Mouse (Mus musculus) liver, embryonic 11.5 days (tissue): ENCODE data around the gene Phactr2. TPM values are rescaled to one million over a fixed set of nuclear protein-coding genes. Genes with fewer than 3 reads are reported as not detected.
A peak's percentile ranks its signal among the peaks of the same experiment; 100 is the strongest.

ENCODE experiments used
- ATAC-seq: fragments of 200-750 bp; cut with Nextera tagmentation; replicated peaks from 2 replicates; pipeline ENCODE4 v1.8.0; 2017; ENCODE audit warnings: moderate number of reproducible peaks, mild to moderate bottlenecking, moderate TSS enrichment, moderate library complexity; ENCODE audit not compliant: low FRiP score
- DNase-seq: peaks from one replicate; pipeline ENCODE4 v3.0.0-alpha.2; 2017; ENCODE audit warnings: low spot score
- H3K27ac ChIP-seq: fragments of 300-500 bp; sonication (generic); 2 replicates; pipeline ENCODE4 v1.5.1; 2014; ENCODE audit warnings: mild to moderate bottlenecking, low read depth, low read length, control low read depth
- H3K27me3 ChIP-seq: fragments of 300-500 bp; sonication (generic); replicated peaks from 2 replicates; pipeline ENCODE4 v1.6.1; 2014; ENCODE audit warnings: low read length, mixed read lengths; ENCODE audit not compliant: control insufficient read depth, insufficient read depth
- H3K36me3 ChIP-seq: fragments of 300-500 bp; sonication (generic); 2 replicates; pipeline ENCODE4 v1.6.1; 2014; ENCODE audit warnings: mild to moderate bottlenecking, low read length, moderate library complexity, mixed read lengths; ENCODE audit not compliant: control insufficient read depth, insufficient read depth
- H3K4me1 ChIP-seq: fragments of 300-500 bp; sonication (generic); replicated peaks from 2 replicates; pipeline ENCODE4 v1.6.1; 2014; ENCODE audit warnings: low read length, mixed read lengths; ENCODE audit not compliant: control insufficient read depth, insufficient read depth
- H3K4me2 ChIP-seq: fragments of 300-500 bp; sonication (generic); 2 replicates; pipeline ENCODE4 v1.6.1; 2014; ENCODE audit warnings: mild to moderate bottlenecking, control low read depth, moderate library complexity
- H3K4me3 ChIP-seq: fragments of 300-500 bp; sonication (generic); 2 replicates; pipeline ENCODE4 v1.5.1; 2014; ENCODE audit warnings: low read depth, low read length, control low read depth
- H3K9ac ChIP-seq: fragments of 300-500 bp; sonication (generic); 2 replicates; pipeline ENCODE4 v1.6.1; 2014; ENCODE audit warnings: low read depth, low read length, control low read depth
- H3K9me3 ChIP-seq: fragments of 300-500 bp; sonication (generic); 2 replicates; pipeline ENCODE4 v1.6.1; 2016; ENCODE audit warnings: low read length, inconsistent platforms, mixed read lengths; ENCODE audit not compliant: control insufficient read depth
- WGBS: fragments of 180-500 bp; shearing (Covaris S2); extraction: QIAGEN DNeasy Blood & Tissue Kit; methylation state at CpG from one replicate; pipeline ENCODE4 v1.1.7; 2014; 5-methylcytosine and 5-hydroxymethylcytosine counted together
- polyA plus RNA-seq: library from polyadenylated mRNA; unstranded; fragments of >200 nt; fragmentation: Nextera tagmentation; extraction: Ambion mirVana; gene quantifications from 2 replicates; pipeline ENCODE4 v1.2.1, GENCODE M21; 2014

Phactr2 gene
- polyA plus RNA-seq, 1 experiment from 2014 or later, result 19.3 TPM

GRCm38 (mm10) chr10:13273756-13274155, 200.5 kb downstream of the Phactr2 start:
- no peak for ATAC-seq
- WGBS, result 57% methylated on average over 1 of the region's 1 CpGs
- Histone ChIP-seq H3K4me1 (no peaks in the 10 kb centered on the region), H3K27ac (no peak overlapping the region), H3K36me3 (no peaks in the 10 kb centered on the region), H3K9ac (no peak overlapping the region), H3K4me2 (no peak overlapping the region), H3K4me3 (no peak overlapping the region), H3K9me3 (no peaks in the 10 kb centered on the region), H3K27me3 (no peaks in the 10 kb centered on the region)
- DNase-seq, result no peak

DNA sequence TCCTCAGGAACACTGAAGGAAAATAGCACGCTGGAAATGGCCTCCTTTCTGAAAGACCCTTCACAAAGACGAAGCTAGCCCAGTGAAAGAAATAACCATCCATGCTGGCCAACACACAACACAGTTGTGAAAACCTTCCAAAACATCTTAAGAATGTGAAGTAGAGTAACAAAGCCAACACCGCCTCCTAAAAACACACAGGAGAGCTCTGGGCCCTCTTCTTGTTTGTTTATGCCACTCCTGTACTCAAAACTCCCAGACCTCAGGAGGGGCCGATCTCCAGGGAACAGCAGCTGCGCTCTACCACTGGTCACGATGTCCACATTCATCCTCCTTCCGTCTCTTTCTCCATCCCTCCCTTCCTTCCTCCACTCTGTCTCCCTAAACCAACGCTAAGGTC, 202.5 kb downstream of the Phactr2 start:
- H3K27me3 ChIP-seq, result no peaks in the 10 kb centered on the region
- ATAC-seq, result no peak
- WGBS, result 83% methylated on average over 8 of the region's 8 CpGs

DNA sequence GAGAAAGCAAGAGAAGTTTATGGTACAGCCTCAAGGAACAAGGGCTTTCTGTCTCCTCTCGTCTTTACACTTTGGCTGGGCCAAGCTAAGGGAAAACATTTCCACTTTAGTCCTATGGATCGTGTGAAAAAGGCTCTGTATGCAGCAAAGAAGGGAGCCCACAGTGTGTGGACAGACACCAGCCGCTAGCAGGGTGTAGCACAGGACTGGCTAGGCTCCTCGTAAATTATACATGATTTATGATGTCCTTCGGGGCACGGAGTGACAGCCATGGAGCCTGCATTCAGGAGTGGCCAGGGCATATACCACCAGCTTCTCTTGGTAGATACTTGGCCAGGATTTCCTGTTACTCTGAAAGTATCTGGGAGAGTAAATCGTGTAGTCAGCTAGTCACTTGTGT, 203.1 kb downstream of the Phactr2 start:
- H3K27me3 ChIP-seq, result no peaks in the 10 kb centered on the region
- H3K4me2 ChIP-seq, result no peak overlapping the region
- WGBS, result 74% methylated on average over 7 of the region's 7 CpGs
- ATAC-seq (no peak), DNase-seq (no peak)
- no peak overlapping the region for H3K4me3 ChIP-seq
- no peak overlapping the region for H3K27ac ChIP-seq
- no peak overlapping the region for H3K9ac ChIP-seq
- H3K36me3 ChIP-seq, result no peaks in the 10 kb centered on the region
- no peaks in the 10 kb centered on the region for H3K4me1 ChIP-seq
- no peaks in the 10 kb centered on the region for H3K9me3 ChIP-seq

More for the DNA sequence above, 202.5 kb downstream of the Phactr2 start:
- no peak for DNase-seq
- Histone ChIP-seq H3K4me1 (no peaks in the 10 kb centered on the region), H3K4me3 (no peak overlapping the region), H3K9ac (no peak overlapping the region), H3K4me2 (no peak overlapping the region), H3K9me3 (no peaks in the 10 kb centered on the region), H3K27ac (no peak overlapping the region), H3K36me3 (no peaks in the 10 kb centered on the region)

DNA sequence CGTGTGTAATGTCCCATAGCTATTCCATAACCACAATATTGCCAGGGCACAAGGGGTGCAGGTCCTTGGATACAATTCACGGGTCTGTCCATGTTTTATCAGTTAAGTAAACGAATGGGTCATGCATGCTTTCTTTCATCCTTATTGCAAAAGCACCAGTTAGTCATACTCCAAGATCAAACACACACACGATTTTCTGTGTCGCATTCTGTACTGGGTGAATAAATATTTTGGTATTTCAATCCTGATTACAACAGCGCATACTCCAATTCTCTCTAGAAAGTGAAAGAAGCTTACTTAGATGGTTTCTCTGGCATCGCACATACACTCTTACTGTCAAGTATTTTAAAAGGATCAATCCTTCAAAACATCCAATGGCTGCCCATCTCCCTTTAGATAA, 203.9 kb downstream of the Phactr2 start:
- no peaks in the 10 kb centered on the region for H3K27me3 ChIP-seq
- DNase-seq (no peak), ATAC-seq (no peak)
- no peak overlapping the region for H3K4me3 ChIP-seq
- H3K9ac ChIP-seq, result no peak overlapping the region
- 78% methylated on average over 7 of the region's 7 CpGs for WGBS
- H3K4me1 ChIP-seq, result no peaks in the 10 kb centered on the region
- no peaks in the 10 kb centered on the region for H3K36me3 ChIP-seq
- no peak overlapping the region for H3K4me2 ChIP-seq
- H3K27ac ChIP-seq, result no peak overlapping the region
- no peaks in the 10 kb centered on the region for H3K9me3 ChIP-seq

- H3K27ac ChIP-seq, result no peak overlapping the region
- ATAC-seq (no peak), DNase-seq (no peak)
- no peak overlapping the region for H3K4me3 ChIP-seq
- H3K9me3 ChIP-seq, result no peaks in the 10 kb centered on the region
- H3K9ac ChIP-seq, result no peak overlapping the region
- WGBS, result 74% methylated on average over 3 of the region's 3 CpGs
- H3K4me1 ChIP-seq, result no peaks in the 10 kb centered on the region
- H3K4me2 ChIP-seq, result no peak overlapping the region
- H3K27me3 ChIP-seq, result no peaks in the 10 kb centered on the region
- no peaks in the 10 kb centered on the region; the same call in 1 of the 2 replicates for H3K36me3 ChIP-seq
Observed at GRCm38 (mm10) chr10:13259251-13259650, 215.0 kb downstream of the Phactr2 start.

GRCm38 (mm10) chr10:13256196-13256595, 218.0 kb downstream of the Phactr2 start:
- DNase-seq, result no peak
- ATAC-seq, result 0 out of 2 replicates have a peak, but pooled peaks have one; percentile 34
- Histone ChIP-seq H3K4me1 (no peaks in the 10 kb centered on the region), H3K9ac (no peak overlapping the region), H3K9me3 (no peaks in the 10 kb centered on the region), H3K4me3 (no peak overlapping the region), H3K4me2 (no peak overlapping the region), H3K27ac (peak overlapping the region; percentile 28; the same call in 1 of the 2 replicates), H3K36me3 (peaks cover 2% of the 10 kb centered on the region; the same call in 1 of the 2 replicates), H3K27me3 (no peaks in the 10 kb centered on the region)
- 68% methylated on average over 7 of the region's 7 CpGs for WGBS

GRCm38 (mm10) chr10:13250280-13250679, 223.9 kb downstream of the Phactr2 start:
- Histone ChIP-seq H3K27me3 (no peaks in the 10 kb centered on the region), H3K9me3 (no peaks in the 10 kb centered on the region), H3K4me2 (no peak overlapping the region), H3K27ac (no peak overlapping the region), H3K9ac (no peak overlapping the region), H3K4me3 (no peak overlapping the region), H3K4me1 (no peaks in the 10 kb centered on the region), H3K36me3 (peaks cover 2% of the 10 kb centered on the region; the same call in 1 of the 2 replicates)
- ATAC-seq, result no peak
- 62% methylated on average over 2 of the region's 2 CpGs for WGBS
- DNase-seq, result no peak

GRCm38 (mm10) chr10:13249126-13249525, 225.1 kb downstream of the Phactr2 start:
- Histone ChIP-seq H3K36me3 (peaks cover 2% of the 10 kb centered on the region; the same call in 1 of the 2 replicates), H3K4me1 (no peaks in the 10 kb centered on the region), H3K4me2 (no peak overlapping the region), H3K27ac (no peak overlapping the region), H3K27me3 (no peaks in the 10 kb centered on the region), H3K9me3 (no peaks in the 10 kb centered on the region), H3K4me3 (no peak overlapping the region), H3K9ac (no peak overlapping the region)
- 89% methylated on average over 8 of the region's 8 CpGs for WGBS
- ATAC-seq (no peak), DNase-seq (no peak)

DNA sequence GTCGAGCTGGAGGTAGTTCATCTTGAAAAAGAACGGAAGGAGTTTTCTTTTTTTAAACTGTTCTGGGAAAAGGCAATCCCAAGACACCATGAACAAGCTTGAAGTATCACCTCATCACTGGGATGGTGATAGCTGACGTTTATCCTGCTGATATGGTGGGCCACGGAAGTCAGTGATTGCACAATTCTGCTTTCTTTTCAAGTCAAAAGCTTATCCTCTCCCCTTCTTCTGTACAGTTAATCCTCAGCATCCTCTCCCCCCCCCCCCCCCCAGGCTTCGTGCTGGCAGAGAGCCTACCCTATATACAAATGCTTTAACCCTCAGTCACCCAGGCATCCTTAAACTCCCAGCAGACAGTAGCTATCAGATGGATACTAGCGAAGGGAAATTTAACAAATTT, 228.5 kb downstream of the Phactr2 start:
- WGBS, result 51% methylated on average over 6 of the region's 6 CpGs

More for the DNA sequence above, 228.5 kb downstream of the Phactr2 start:
- DNase-seq (no peak), ATAC-seq (no peak)
- Histone ChIP-seq H3K27me3 (no peaks in the 10 kb centered on the region), H3K27ac (no peak overlapping the region), H3K36me3 (no peaks in the 10 kb centered on the region), H3K9ac (no peak overlapping the region), H3K9me3 (no peaks in the 10 kb centered on the region), H3K4me1 (no peaks in the 10 kb centered on the region), H3K4me2 (no peak overlapping the region), H3K4me3 (no peak overlapping the region)
